Mouse (Mus musculus): Measurements from ENCODE around the gene Abo. TPM values are rescaled to one million over a fixed set of nuclear protein-coding genes. Genes with fewer than 3 reads are reported as not detected.

Gene Abo
- 1.8 and 2.1 TPM in 2 replicates for total RNA-seq (2012; rRNA removed)

DNA sequence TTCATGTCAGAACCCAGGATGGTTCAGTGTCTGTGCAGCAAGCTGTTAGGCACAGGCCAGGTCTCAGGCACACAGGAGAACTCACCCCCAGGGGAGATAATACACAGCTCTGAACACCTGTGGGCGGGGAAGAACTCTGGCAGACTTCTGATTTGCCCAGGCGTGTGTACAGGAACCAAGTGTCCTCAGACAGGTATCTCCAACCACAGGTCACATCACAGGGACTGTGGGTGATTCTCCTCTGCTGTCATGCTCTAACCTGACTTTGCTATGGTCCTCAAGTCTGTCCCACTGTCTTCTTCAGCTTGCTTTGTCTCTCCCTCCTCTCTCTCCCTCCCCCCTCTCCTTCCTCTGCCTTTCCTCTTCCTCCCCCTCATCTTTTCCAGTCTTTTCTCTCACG lies at the start of gene Abo:
Gene Abo (minus strand): TSS at position 101 of the 400 bp plus-strand sequence.
- no peaks in the 10 kb centered on the region for H3K36me3 ChIP-seq (ENCODE audit: control insufficient read depth, insufficient read depth, low read length, poor library complexity, severe bottlenecking)
- DNase-seq (ENCODE audit: low read depth, low spot score), result no peak
- no peak within 1 kb of the TSS for H3K4me3 ChIP-seq (ENCODE audit: insufficient read depth in 1 of 2, low read depth in 1 of 2, low read length in 2 of 2, poor library complexity in 1 of 2, severe bottlenecking in 1 of 2)
- TF ChIP-seq ZNF384 (IDR thresholded peaks at IDR 0.05; ENCODE audit: low read depth, low read length) (no peak), HCFC1 (IDR thresholded peaks at IDR 0.05; ENCODE audit: borderline replicate concordance, insufficient read depth, low read length) (no peak)
- no peak within 1 kb of the TSS for H3K9ac ChIP-seq (ENCODE audit: insufficient read depth, low read depth, low read length, poor library complexity, severe bottlenecking)
- in situ Hi-C loops (cut with MboI; ENCODE audit: low sequenced_read_pairs in 2 of 2, unreplicated experiment in 2 of 2), result no loop called here
- H3K9me3 ChIP-seq (ENCODE audit: control insufficient read depth, insufficient read depth, low read depth, low read length), result no peaks in the 10 kb centered on the region
- peaks cover 0 to 7% of the 10 kb centered on the region in 2 experiments; a peak in 1 of 4 replicates for H3K4me1 ChIP-seq (ENCODE audit: control insufficient read depth in 2 of 2, insufficient read depth in 2 of 2, low read length in 2 of 2, poor library complexity in 1 of 2)
- peak within 1 kb of the TSS; percentile 47 for H3K27ac ChIP-seq (ENCODE audit: insufficient read depth, low read depth, low read length, poor library complexity, severe bottlenecking)

DNA sequence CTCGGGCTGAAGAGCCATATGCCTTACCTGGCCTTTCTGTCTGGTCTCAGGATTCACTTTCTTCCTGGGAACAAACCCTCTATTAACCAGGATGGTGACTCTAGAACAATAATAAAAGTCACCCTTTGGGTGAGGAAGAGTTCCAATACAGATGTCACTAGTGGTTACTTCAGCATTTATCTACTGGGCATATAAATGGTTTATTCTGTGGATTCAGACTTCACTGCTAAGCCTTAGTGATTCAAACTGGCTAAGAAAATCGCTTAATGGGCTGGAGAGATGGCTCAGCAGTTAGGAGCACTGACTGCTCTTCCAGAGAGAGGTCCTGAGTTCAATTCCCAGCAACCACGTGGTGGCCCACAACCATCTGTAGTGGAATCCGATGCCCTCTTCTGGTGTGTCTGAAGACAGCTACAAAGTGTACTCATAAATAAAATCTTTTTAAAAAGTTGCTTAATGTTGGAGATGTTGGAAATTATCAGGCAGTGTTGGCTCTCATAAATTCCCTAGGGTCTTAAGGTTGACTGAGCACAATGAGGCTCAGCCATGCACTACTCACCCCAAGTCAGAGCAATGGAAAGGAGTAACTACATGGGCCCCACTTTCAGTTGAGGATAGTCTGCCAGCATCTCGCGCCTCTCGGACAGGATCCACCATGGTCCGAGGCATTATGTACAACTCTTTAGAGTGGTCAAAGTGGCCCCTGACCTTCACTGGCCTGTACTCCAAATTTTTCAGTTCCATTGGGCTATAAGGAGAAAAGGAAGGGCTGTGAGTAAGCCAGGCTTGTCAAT lies 49.6 kb upstream of the Abo start:
- H3K4me1 ChIP-seq (ENCODE audit: control insufficient read depth in 2 of 2, insufficient read depth in 2 of 2, low read length in 2 of 2, poor library complexity in 1 of 2), result peaks cover 0 to 6% of the 10 kb centered on the region in 2 experiments; a peak in 1 of 4 replicates
- no peak overlapping the region for H3K27ac ChIP-seq (ENCODE audit: insufficient read depth, low read depth, low read length, poor library complexity, severe bottlenecking)
- in situ Hi-C loops (cut with MboI; ENCODE audit: low sequenced_read_pairs in 2 of 2, unreplicated experiment in 2 of 2), result loop anchor here in 1 of 2 experiments (25.0 kb wide), 1 partner anchor 477 kb away; the partner anchor contains the start of gene Sec16a
- peaks cover 56% of the 10 kb centered on the region for H3K36me3 ChIP-seq (ENCODE audit: control insufficient read depth, insufficient read depth, low read length, poor library complexity, severe bottlenecking)
- no peak for TF ChIP-seq ZC3H11A (IDR thresholded peaks at IDR 0.05; ENCODE audit: borderline replicate concordance, low read depth, low read length)
- TF ChIP-seq HCFC1 (IDR thresholded peaks at IDR 0.05; ENCODE audit: borderline replicate concordance, insufficient read depth, low read length), result no peak
- no peak for TF ChIP-seq ZNF384 (IDR thresholded peaks at IDR 0.05; ENCODE audit: low read depth, low read length)
- no peak for TF ChIP-seq MAFK (IDR thresholded peaks at IDR 0.05; ENCODE audit: insufficient read depth, low read depth, low read length)
- TF ChIP-seq CHD2 (IDR thresholded peaks at IDR 0.05; ENCODE audit: low read depth, low read length), result no peak; the same call in 1 of the 2 replicates
- DNase-seq (ENCODE audit: low read depth, low spot score), result no peak
- no peak overlapping the region for H3K9ac ChIP-seq (ENCODE audit: insufficient read depth, low read depth, low read length, poor library complexity, severe bottlenecking)
- H3K9me3 ChIP-seq (ENCODE audit: control insufficient read depth, insufficient read depth, low read depth, low read length), result no peaks in the 10 kb centered on the region
- H3K4me3 ChIP-seq (ENCODE audit: insufficient read depth in 1 of 2, low read depth in 1 of 2, low read length in 2 of 2, poor library complexity in 1 of 2, severe bottlenecking in 1 of 2), result 0 out of 4 replicates have a peak overlapping the region, but pooled peaks of 1 of the 2 experiments have one; percentile 36

DNA sequence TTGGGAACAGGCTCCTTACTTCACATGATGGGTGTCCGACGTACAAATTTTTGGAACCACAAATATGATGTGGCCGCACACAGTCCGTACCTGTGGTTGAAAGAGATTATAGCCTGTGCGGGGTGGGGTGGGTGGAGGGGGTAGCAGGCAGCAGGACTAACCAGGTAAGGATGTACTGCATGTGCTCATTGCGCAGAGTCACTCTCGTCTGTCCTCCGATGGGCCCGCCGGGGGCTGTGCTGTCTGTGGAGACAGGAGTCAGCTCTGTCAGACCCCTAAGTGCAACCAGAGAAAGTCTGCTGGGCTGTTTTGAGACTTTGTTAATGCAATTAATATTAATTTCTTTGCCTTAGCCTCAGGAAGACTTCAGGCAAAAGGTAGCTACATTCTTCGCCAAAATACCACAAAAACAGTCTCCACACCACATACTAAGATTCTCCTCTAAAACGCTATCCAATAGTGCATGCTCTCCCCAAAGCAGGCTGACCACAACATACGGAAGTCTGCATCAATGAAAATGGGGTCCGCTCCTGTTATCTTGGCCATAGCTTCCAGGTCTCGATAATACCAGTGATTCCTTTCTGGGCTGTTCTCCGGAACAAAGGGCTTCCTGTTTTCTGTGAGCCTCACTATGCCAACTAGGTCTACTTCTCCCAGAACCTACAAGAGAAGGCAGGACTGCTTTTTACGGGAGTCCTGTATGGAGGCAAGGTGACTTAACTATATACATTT lies 48.8 kb upstream of the Abo start:
- DNase-seq (ENCODE audit: low read depth, low spot score), result no peak
- H3K4me1 ChIP-seq (ENCODE audit: control insufficient read depth in 2 of 2, insufficient read depth in 2 of 2, low read length in 2 of 2, poor library complexity in 1 of 2), result peaks cover 0 to 9% of the 10 kb centered on the region in 2 experiments; a peak in 1 of 4 replicates
- H3K9me3 ChIP-seq (ENCODE audit: control insufficient read depth, insufficient read depth, low read depth, low read length), result no peaks in the 10 kb centered on the region
- H3K27ac ChIP-seq (ENCODE audit: insufficient read depth, low read depth, low read length, poor library complexity, severe bottlenecking), result 0 out of 2 replicates have a peak overlapping the region, but pooled peaks have one; percentile 9
- H3K9ac ChIP-seq (ENCODE audit: insufficient read depth, low read depth, low read length, poor library complexity, severe bottlenecking), result peak overlapping the region; percentile 24; the same call in 1 of the 2 replicates
- in situ Hi-C loops (cut with MboI; ENCODE audit: low sequenced_read_pairs in 2 of 2, unreplicated experiment in 2 of 2), result loop anchor here in 1 of 2 experiments (25.0 kb wide), 1 partner anchor 476 kb away; the partner anchor contains the start of gene Sec16a
- H3K36me3 ChIP-seq (ENCODE audit: control insufficient read depth, insufficient read depth, low read length, poor library complexity, severe bottlenecking), result peaks cover 48% of the 10 kb centered on the region
- peak overlapping the region in 1 of 2 experiments; percentile 36; a peak in 2 of 4 replicates for H3K4me3 ChIP-seq (ENCODE audit: insufficient read depth in 1 of 2, low read depth in 1 of 2, low read length in 2 of 2, poor library complexity in 1 of 2, severe bottlenecking in 1 of 2)
- no peak for TF ChIP-seq ZC3H11A (IDR thresholded peaks at IDR 0.05; ENCODE audit: borderline replicate concordance, low read depth, low read length)
- no peak for TF ChIP-seq ZNF384 (IDR thresholded peaks at IDR 0.05; ENCODE audit: low read depth, low read length)
- TF ChIP-seq MAFK (IDR thresholded peaks at IDR 0.05; ENCODE audit: insufficient read depth, low read depth, low read length), result no peak
- TF ChIP-seq HCFC1 (IDR thresholded peaks at IDR 0.05; ENCODE audit: borderline replicate concordance, insufficient read depth, low read length), result no peak
- no peak for TF ChIP-seq CHD2 (IDR thresholded peaks at IDR 0.05; ENCODE audit: low read depth, low read length)

DNA sequence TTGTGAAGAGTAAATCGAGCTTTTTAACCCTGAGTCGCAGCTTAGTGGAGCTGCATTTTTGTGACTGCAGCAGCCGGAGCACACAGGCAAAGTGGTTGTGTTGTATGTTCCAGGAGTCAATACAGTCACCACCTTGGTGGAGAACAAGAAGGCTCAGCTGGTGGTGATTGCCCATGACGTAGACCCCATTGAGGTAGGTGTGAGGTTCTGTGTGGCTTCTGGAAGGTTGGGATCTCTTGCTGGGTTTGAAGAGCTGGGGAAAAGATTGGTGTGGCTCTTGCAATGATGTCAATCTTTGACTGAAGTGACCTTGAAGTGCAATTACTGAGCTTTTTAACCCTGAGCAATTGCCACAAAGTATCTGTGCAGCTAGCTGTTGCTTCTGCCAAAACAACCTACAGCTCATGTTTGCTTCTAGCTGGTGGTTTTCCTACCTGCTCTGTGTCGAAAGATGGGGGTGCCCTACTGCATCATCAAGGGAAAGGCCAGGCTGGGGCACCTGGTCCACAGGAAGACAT lies 47.5 kb upstream of the Abo start:
- Histone ChIP-seq H3K4me3 (ENCODE audit: insufficient read depth in 1 of 2, low read depth in 1 of 2, low read length in 2 of 2, poor library complexity in 1 of 2, severe bottlenecking in 1 of 2) (peak overlapping the region; percentile 91 to 94), H3K9me3 (ENCODE audit: control insufficient read depth, insufficient read depth, low read depth, low read length) (no peaks in the 10 kb centered on the region), H3K9ac (ENCODE audit: insufficient read depth, low read depth, low read length, poor library complexity, severe bottlenecking) (peak overlapping the region; percentile 99), H3K4me1 (ENCODE audit: control insufficient read depth in 2 of 2, insufficient read depth in 2 of 2, low read length in 2 of 2, poor library complexity in 1 of 2) (peaks cover 0 to 8% of the 10 kb centered on the region in 2 experiments; a peak in 1 of 4 replicates), H3K36me3 (ENCODE audit: control insufficient read depth, insufficient read depth, low read length, poor library complexity, severe bottlenecking) (peaks cover 50% of the 10 kb centered on the region), H3K27ac (ENCODE audit: insufficient read depth, low read depth, low read length, poor library complexity, severe bottlenecking) (no peak overlapping the region)
- in situ Hi-C loops (cut with MboI; ENCODE audit: low sequenced_read_pairs in 2 of 2, unreplicated experiment in 2 of 2), result loop anchor here in 1 of 2 experiments (25.0 kb wide), 1 partner anchor 475 kb away; the partner anchor contains the start of gene Sec16a
- TF ChIP-seq MAFK (IDR thresholded peaks at IDR 0.05; ENCODE audit: insufficient read depth, low read depth, low read length) (no peak), ZC3H11A (IDR thresholded peaks at IDR 0.05; ENCODE audit: borderline replicate concordance, low read depth, low read length) (no peak), HCFC1 (IDR thresholded peaks at IDR 0.05; ENCODE audit: borderline replicate concordance, insufficient read depth, low read length) (no peak), CHD2 (IDR thresholded peaks at IDR 0.05; ENCODE audit: low read depth, low read length) (no peak), ZNF384 (IDR thresholded peaks at IDR 0.05; ENCODE audit: low read depth, low read length) (no peak)
- no peak for DNase-seq (ENCODE audit: low read depth, low spot score)

Data from ES-E14 (cell line).